Mouse (Mus musculus) heart, embryonic 16.5 days (tissue): ENCODE measurements around the gene Fam118b. TPM values are rescaled to one million over a fixed set of nuclear protein-coding genes. Genes with fewer than 3 reads are reported as not detected.

Experiments
- ATAC-seq: fragments of 200-750 bp; cut with Nextera tagmentation; replicated peaks from 2 replicates; pipeline ENCODE4 v1.8.0; 2017; ENCODE audit warnings: moderate number of reproducible peaks; ENCODE audit not compliant: insufficient read depth, low FRiP score; ENCODE audit errors: extremely low read depth
- H3K27ac ChIP-seq: fragments of 300-500 bp; sonication (generic); 2 replicates; pipeline ENCODE4 v1.5.1; 2014; ENCODE audit warnings: mild to moderate bottlenecking, low read length, control low read depth, moderate library complexity
- H3K27me3 ChIP-seq: fragments of 300-500 bp; sonication (generic); 2 replicates; pipeline ENCODE4 v1.6.1; 2014; ENCODE audit warnings: low read length, mixed read lengths; ENCODE audit not compliant: control insufficient read depth, insufficient read depth
- H3K36me3 ChIP-seq: fragments of 300-500 bp; sonication (generic); 2 replicates; pipeline ENCODE4 v1.6.1; 2014; ENCODE audit not compliant: control insufficient read depth, insufficient read depth
- H3K4me1 ChIP-seq: fragments of 300-500 bp; sonication (generic); 2 replicates; pipeline ENCODE4 v1.6.1; 2014; ENCODE audit warnings: low read length, mixed read lengths; ENCODE audit not compliant: control insufficient read depth, insufficient read depth
- H3K4me2 ChIP-seq: fragments of 300-500 bp; sonication (generic); 2 replicates; pipeline ENCODE4 v1.6.1; 2014; ENCODE audit warnings: low read depth, mild to moderate bottlenecking, control low read depth, low read length
- H3K4me3 ChIP-seq: fragments of 300-500 bp; sonication (generic); 2 replicates; pipeline ENCODE4 v1.5.1; 2014; ENCODE audit warnings: mild to moderate bottlenecking, control low read depth, low read length
- H3K9ac ChIP-seq: fragments of 300-500 bp; sonication (generic); 2 replicates; pipeline ENCODE4 v1.6.1; 2014; ENCODE audit warnings: low read length, control low read depth
- H3K9me3 ChIP-seq: fragments of 300-500 bp; sonication (generic); replicated peaks from 2 replicates; pipeline ENCODE4 v1.6.1; 2016; ENCODE audit warnings: low read length; ENCODE audit not compliant: control insufficient read depth
- WGBS: fragments of 180-500 bp; shearing (Covaris S2); extraction: QIAGEN DNeasy Blood & Tissue Kit; methylation state at CpG from one replicate; pipeline ENCODE4 v1.1.7; 2014; 5-methylcytosine and 5-hydroxymethylcytosine counted together
- polyA plus RNA-seq: library from polyadenylated mRNA; unstranded; fragments of >200 nt; fragmentation: Nextera tagmentation; extraction: Ambion mirVana; gene quantifications from 2 replicates; pipeline ENCODE4 v1.2.1, GENCODE M21; 2015

Gene Fam118b
- polyA plus RNA-seq, 1 experiment from 2014 or later: 25.0 TPM

GRCm38 (mm10) chr9:35239734-35240133 lies 27.9 kb downstream of the Fam118b start:
- no peaks in the 10 kb centered on the region for H3K9me3 ChIP-seq
- H3K27ac ChIP-seq: no peak overlapping the region
- H3K4me2 ChIP-seq: no peak overlapping the region
- no peaks in the 10 kb centered on the region for H3K27me3 ChIP-seq
- no peak for ATAC-seq
- H3K36me3 ChIP-seq: no peaks in the 10 kb centered on the region
- H3K4me3 ChIP-seq: no peak overlapping the region
- 67% methylated on average over 1 of the region's 1 CpGs for WGBS
- H3K9ac ChIP-seq: no peak overlapping the region
- H3K4me1 ChIP-seq: no peaks in the 10 kb centered on the region

- Histone ChIP-seq H3K36me3 (no peaks in the 10 kb centered on the region), H3K4me1 (no peaks in the 10 kb centered on the region), H3K9ac (no peak overlapping the region), H3K27ac (no peak overlapping the region), H3K4me3 (no peak overlapping the region), H3K9me3 (no peaks in the 10 kb centered on the region), H3K27me3 (no peaks in the 10 kb centered on the region), H3K4me2 (no peak overlapping the region)
- ATAC-seq: peak; percentile 70
- WGBS: 45% methylated on average over 6 of the region's 6 CpGs
These were observed 28.6 kb downstream of the Fam118b start for GRCm38 (mm10) chr9:35238915-35239571.

- H3K36me3 ChIP-seq: 0 out of 2 replicates have a peak, but pooled peaks cover 2% of the 10 kb centered on the region
- no peak overlapping the region for H3K4me3 ChIP-seq
- H3K9ac ChIP-seq: no peak overlapping the region
- no peak overlapping the region for H3K4me2 ChIP-seq
- WGBS: 84% methylated on average over 1 of the region's 1 CpGs
- ATAC-seq: no peak
- no peaks in the 10 kb centered on the region for H3K4me1 ChIP-seq
- no peaks in the 10 kb centered on the region for H3K27me3 ChIP-seq
- H3K27ac ChIP-seq: no peak overlapping the region
- no peaks in the 10 kb centered on the region for H3K9me3 ChIP-seq
These were observed 29.2 kb downstream of the Fam118b start for GRCm38 (mm10) chr9:35238371-35238770.

- H3K36me3 ChIP-seq: peaks cover 14% of the 10 kb centered on the region
- H3K4me2 ChIP-seq: no peak overlapping the region
- no peak for ATAC-seq
- no peak overlapping the region for H3K9ac ChIP-seq
- H3K4me1 ChIP-seq: no peaks in the 10 kb centered on the region
- no peaks in the 10 kb centered on the region for H3K27me3 ChIP-seq
- 60% methylated on average over 3 of the region's 3 CpGs for WGBS
- no peaks in the 10 kb centered on the region for H3K9me3 ChIP-seq
- no peak overlapping the region for H3K4me3 ChIP-seq
- H3K27ac ChIP-seq: no peak overlapping the region
These were observed 31.6 kb downstream of the Fam118b start for GRCm38 (mm10) chr9:35235996-35236395.

- no peak overlapping the region for H3K4me3 ChIP-seq
- peaks cover 12% of the 10 kb centered on the region for H3K36me3 ChIP-seq
- ATAC-seq: no peak
- WGBS: 81% methylated on average over 3 of the region's 3 CpGs
- no peaks in the 10 kb centered on the region for H3K9me3 ChIP-seq
- H3K27me3 ChIP-seq: no peaks in the 10 kb centered on the region
- H3K4me2 ChIP-seq: no peak overlapping the region
- no peaks in the 10 kb centered on the region for H3K4me1 ChIP-seq
- H3K9ac ChIP-seq: no peak overlapping the region
- H3K27ac ChIP-seq: no peak overlapping the region
These were observed 38.9 kb downstream of the Fam118b start for GRCm38 (mm10) chr9:35228671-35229070.

- Histone ChIP-seq H3K36me3 (peaks cover 18% of the 10 kb centered on the region), H3K9ac (no peak overlapping the region), H3K27me3 (no peaks in the 10 kb centered on the region), H3K4me2 (no peak overlapping the region), H3K4me3 (no peak overlapping the region), H3K9me3 (no peaks in the 10 kb centered on the region), H3K27ac (no peak overlapping the region), H3K4me1 (no peaks in the 10 kb centered on the region)
- ATAC-seq: no peak
- 87% methylated on average over 3 of the region's 3 CpGs for WGBS
These were observed 44.1 kb downstream of the Fam118b start for GRCm38 (mm10) chr9:35223466-35223865.

- H3K4me2 ChIP-seq: no peak overlapping the region
- no peak for ATAC-seq
- no peaks in the 10 kb centered on the region for H3K9me3 ChIP-seq
- H3K36me3 ChIP-seq: peaks cover 49% of the 10 kb centered on the region
- H3K27me3 ChIP-seq: no peaks in the 10 kb centered on the region
- H3K27ac ChIP-seq: no peak overlapping the region
- H3K4me1 ChIP-seq: no peaks in the 10 kb centered on the region
- no peak overlapping the region for H3K4me3 ChIP-seq
- 45% methylated on average over 1 of the region's 1 CpGs for WGBS
- H3K9ac ChIP-seq: no peak overlapping the region
These were observed 49.6 kb downstream of the Fam118b start for GRCm38 (mm10) chr9:35217963-35218362.

GRCm38 (mm10) chr9:35211573-35212511 lies 55.8 kb downstream of the Fam118b start:
- Histone ChIP-seq H3K9me3 (no peaks in the 10 kb centered on the region), H3K27me3 (no peaks in the 10 kb centered on the region), H3K4me3 (peak overlapping the region; percentile 97), H3K4me2 (peak overlapping the region; percentile 89), H3K4me1 (peaks cover 16% of the 10 kb centered on the region), H3K27ac (peak overlapping the region; percentile 80), H3K9ac (peak overlapping the region; percentile 90), H3K36me3 (peaks cover 52% of the 10 kb centered on the region)
- no peak; the same call in 1 of the 2 replicates for ATAC-seq
- 28% methylated on average over 26 of the region's 26 CpGs for WGBS
